Mouse (Mus musculus) liver, embryonic 14 days (tissue): ENCODE measurements around the gene Ndufs3. TPM values are rescaled to one million over a fixed set of nuclear protein-coding genes. Genes with fewer than 3 reads are reported as not detected.

Experiments
- polyA plus RNA-seq: library from polyadenylated mRNA; depleted of rRNA; stranded (reverse); fragments of >200 nt; gene quantifications from 2 replicates; pipeline ENCODE4 v1.2.3, GENCODE M21; 2012; rRNA removed

The Ndufs3 gene
- 77.1 and 89.1 TPM in 2 replicates for polyA plus RNA-seq

DNA sequence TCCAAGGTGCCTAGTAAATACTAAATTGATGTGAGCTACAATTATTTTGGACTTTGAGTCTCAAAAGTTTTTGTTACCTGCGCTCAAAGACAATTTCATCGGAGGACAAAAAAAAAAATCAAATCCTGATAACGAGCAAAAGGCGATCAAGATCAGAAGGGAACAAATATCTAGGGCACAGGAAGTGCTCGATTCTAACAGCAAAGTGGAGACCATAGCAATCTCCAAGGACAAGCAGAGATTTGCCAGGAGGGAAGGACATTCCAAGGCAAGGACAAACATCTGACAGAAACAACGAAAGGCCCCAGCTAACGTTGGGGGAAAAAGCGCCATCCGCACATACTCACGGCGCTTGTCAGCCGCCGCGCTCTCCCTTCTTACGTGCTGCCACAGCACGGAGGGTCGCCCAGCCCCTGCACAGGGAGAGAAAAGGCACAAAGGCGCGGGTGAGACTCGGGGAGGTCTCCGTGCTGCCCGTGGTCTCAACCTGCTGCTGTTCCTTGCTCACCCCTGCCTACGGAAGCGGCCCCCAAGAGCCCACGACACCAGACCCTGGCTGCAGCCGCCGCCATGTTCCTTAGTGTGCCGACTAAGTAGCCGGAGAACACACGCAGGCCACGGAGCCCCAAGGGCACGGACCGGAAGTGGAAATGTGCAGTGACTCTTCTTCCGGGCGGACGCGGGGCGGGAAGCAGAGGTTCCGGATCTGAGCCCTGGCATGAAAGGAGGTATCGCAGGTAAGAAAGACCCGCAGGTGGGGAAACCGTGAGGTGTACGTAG is at the start of gene Ndufs3, which contains the start of gene Kbtbd4:
Gene Ndufs3 (minus strand): TSS at position 752 of the 780 bp plus-strand sequence.
Gene Kbtbd4 (plus strand): TSS at position 665 of the 780 bp plus-strand sequence.

DNA sequence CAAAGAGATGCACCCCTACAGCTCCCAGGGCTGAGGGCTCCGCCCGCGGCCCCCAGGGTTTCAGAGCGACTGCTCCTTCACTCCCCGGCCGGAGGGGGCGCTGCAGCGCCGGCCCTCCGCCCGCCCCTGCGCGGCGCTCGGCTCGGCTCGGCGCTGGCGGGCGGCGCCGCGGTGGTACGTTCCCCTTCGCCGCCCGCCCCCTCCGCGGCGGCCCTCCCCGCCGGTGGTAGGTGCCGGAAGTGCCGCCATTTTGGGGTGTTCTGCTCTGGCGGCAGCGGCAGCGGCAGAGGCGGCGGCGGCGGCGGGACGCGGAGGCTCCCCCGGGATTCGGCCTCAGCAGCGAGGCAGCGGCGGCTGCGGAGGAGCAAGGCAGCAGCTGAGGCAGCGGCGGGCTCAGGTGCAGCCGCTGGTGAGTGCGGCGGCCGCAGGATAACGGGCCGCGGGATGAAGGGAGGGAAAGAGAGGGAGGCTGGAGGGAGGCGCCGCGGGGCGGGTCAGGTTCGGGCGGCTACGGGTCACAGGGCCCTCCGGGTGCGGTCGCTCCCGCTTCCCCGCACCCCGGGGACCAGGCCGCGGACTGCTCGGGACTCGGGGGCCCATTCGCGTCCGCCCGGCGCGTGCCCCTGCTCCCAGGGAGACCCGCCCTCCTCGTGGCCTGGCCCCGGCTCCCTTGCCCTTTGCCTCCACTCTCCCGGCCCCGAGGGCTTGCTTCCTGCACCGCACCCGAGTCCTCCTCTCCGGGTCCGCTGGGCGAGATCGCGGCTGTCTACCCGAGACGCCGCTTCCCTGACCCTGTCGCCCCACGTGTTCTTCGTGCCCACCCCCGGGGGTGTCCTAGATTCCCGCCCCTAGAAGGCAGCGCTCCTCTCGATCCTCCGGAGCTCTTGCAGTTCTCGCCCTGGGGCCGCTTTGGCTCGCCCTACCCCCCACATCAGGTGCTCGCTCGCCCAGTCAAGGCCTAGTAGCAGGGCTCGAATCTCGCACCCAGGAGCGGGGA is 35.9 kb upstream of the Ndufs3 start, which contains the start of gene Celf1:
Gene Celf1 (plus strand): TSS at position 150 of the 997 bp plus-strand sequence.

DNA sequence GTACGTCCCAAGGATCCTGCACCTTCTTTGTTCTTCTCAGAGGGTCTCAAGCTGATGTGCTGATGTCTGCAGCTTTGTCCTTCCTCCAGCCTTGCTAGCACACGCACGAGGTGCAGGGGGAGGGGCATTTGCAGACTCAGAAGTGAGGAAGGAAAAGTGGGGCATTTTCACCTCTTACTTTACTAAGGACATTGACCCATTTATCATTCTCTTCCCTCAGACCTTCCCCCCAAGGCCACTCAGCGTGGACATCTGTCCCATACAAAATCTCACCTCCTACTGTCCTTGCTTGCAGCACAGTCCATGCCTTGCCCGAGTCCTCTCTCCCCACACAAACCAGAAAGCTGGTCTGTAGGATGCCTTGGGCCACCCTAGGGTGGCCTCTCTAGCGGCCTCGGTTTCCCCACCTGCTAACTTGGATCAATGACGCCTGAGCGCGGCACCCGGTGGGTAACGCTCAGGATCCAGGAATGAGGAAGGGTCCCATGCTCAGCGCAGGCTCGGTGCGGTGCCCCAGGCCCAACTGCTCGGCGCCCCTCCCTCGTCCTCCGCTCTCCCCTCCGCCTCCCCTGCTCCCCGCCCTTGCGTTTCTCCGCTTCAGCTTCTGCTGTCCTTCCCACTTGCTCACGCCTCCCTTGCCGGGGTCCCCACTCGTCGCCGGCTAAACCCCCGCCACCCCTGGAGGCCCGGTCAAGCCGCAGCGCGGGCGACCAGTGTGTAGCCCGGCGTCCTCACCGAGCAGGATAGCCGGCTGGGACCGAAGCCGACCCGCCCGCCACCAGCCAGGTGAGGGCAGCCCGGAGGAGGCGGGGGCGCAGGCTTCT is 19.2 kb downstream of the Ndufs3 start, which contains the start of gene C1qtnf4:
Gene C1qtnf4 (plus strand): TSS at position 643 of the 824 bp plus-strand sequence.

GRCm38 (mm10) chr2:90846955-90847680 is 57.5 kb downstream of the Ndufs3 start, which contains the start of gene Mtch2:
Mtch2 (plus strand) TSS chr2:90847155.

Other genes starting within 250 kb of the Ndufs3 start
- 17.9 and 23.0 TPM in 2 replicates for gene Nup160, start 227.6 kb downstream of the Ndufs3 start, polyA plus RNA-seq
- gene Fnbp4, start 159.5 kb downstream of the Ndufs3 start, polyA plus RNA-seq: 26.6 and 30.6 TPM in 2 replicates
- gene Agbl2, start 122.1 kb downstream of the Ndufs3 start, polyA plus RNA-seq: 0.03 and 0.05 TPM in 2 replicates
- 51.7 and 60.8 TPM in 2 replicates for gene Mtch2, start 57.7 kb downstream of the Ndufs3 start, polyA plus RNA-seq
- gene C1qtnf4, start 19.0 kb downstream of the Ndufs3 start, polyA plus RNA-seq: 1.4 and 1.5 TPM in 2 replicates
- 8.2 and 9.9 TPM in 2 replicates for gene Kbtbd4, start 87 bp downstream of the Ndufs3 start, polyA plus RNA-seq
- 37.1 and 43.9 TPM in 2 replicates for gene Celf1, start 35.6 kb upstream of the Ndufs3 start, polyA plus RNA-seq
- 0.50 and 0.96 TPM in 2 replicates for gene Rapsn, start 130.8 kb upstream of the Ndufs3 start, polyA plus RNA-seq
- gene Psmc3, start 149.2 kb upstream of the Ndufs3 start, polyA plus RNA-seq: 134 and 150 TPM in 2 replicates
- gene Slc39a13, start 165.6 kb upstream of the Ndufs3 start, polyA plus RNA-seq: 10.0 and 11.2 TPM in 2 replicates
- gene Spi1, start 177.6 kb upstream of the Ndufs3 start, polyA plus RNA-seq: 16.8 and 21.6 TPM in 2 replicates
- 0.05 and 0.06 TPM in 2 replicates for gene Mybpc3, start 213.3 kb upstream of the Ndufs3 start, polyA plus RNA-seq